Mouse (Mus musculus) layer of hippocampus, adult 11-12 months (tissue): ENCODE measurements around the gene Lrg1.

Source experiments
- DNase-seq: peaks from one replicate; pipeline ENCODE4 v3.0.0; 2022; ENCODE audit warnings: low spot score

Lrg1 gene

GRCm38 (mm10) chr17:56074827-56075208 is 47.0 kb downstream of the Lrg1 start, which contains the start of gene Ubxn6:
TSS of gene Ubxn6 (minus strand) at chr17:56075028.
- peak; percentile 98 for DNase-seq

- DNase-seq, result peak; percentile 80
Observed at GRCm38 (mm10) chr17:56074097-56074826, 47.5 kb downstream of the Lrg1 start.

- no peak for DNase-seq
Observed at GRCm38 (mm10) chr17:56072243-56072642, 49.6 kb downstream of the Lrg1 start.

GRCm38 (mm10) chr17:56071126-56071525 is 50.7 kb downstream of the Lrg1 start:
- DNase-seq, result no peak
